Mouse (Mus musculus) forebrain, postnatal 0 days (tissue): ENCODE measurements around the gene 3110040M04Rik. TPM values are rescaled to one million over a fixed set of nuclear protein-coding genes. Genes with fewer than 3 reads are reported as not detected.
"Not testable (repeated sequence)": the region's sequence is repeated elsewhere in the genome, so short reads cannot be mapped to it uniquely, and the experiment has no call there.

Experiments
- ATAC-seq: fragments of 200-750 bp; cut with Nextera tagmentation; 2 replicates; pipeline ENCODE4 v1.8.0; 2017; ENCODE audit warnings: mild to moderate bottlenecking, moderate library complexity
- DNase-seq: peaks from one replicate; pipeline ENCODE4 v3.0.0-alpha.2; 2015
- H3K27ac ChIP-seq: fragments of 300-500 bp; sonication (generic); 2 replicates; pipeline ENCODE4 v1.5.1; 2014; ENCODE audit warnings: low read depth, mild to moderate bottlenecking, antibody characterized with exemption, low read length, moderate library complexity, mixed read lengths
- H3K27me3 ChIP-seq: fragments of 300-500 bp; sonication (generic); 2 replicates; pipeline ENCODE4 v1.6.1; 2014; ENCODE audit warnings: mild to moderate bottlenecking, low read length, mixed read lengths; ENCODE audit not compliant: insufficient read depth
- H3K36me3 ChIP-seq: fragments of 300-500 bp; sonication (generic); 2 replicates; pipeline ENCODE4 v1.6.1; 2014; ENCODE audit warnings: mild to moderate bottlenecking, moderate library complexity; ENCODE audit not compliant: insufficient read depth
- H3K4me1 ChIP-seq: fragments of 300-500 bp; sonication (generic); 2 replicates; pipeline ENCODE4 v1.6.1; 2014; ENCODE audit warnings: antibody characterized with exemption; ENCODE audit not compliant: insufficient read depth
- H3K4me2 ChIP-seq: fragments of 300-500 bp; sonication (generic); 2 replicates; pipeline ENCODE4 v1.6.1; 2014; ENCODE audit warnings: low read depth, mild to moderate bottlenecking, moderate library complexity
- H3K4me3 ChIP-seq: fragments of 300-500 bp; sonication (generic); 2 replicates; pipeline ENCODE4 v1.5.1; 2014; ENCODE audit warnings: low read depth, low read length, mixed read lengths
- H3K9ac ChIP-seq: fragments of 300-500 bp; sonication (generic); 2 replicates; pipeline ENCODE4 v1.6.1; 2014; ENCODE audit warnings: mild to moderate bottlenecking
- H3K9me3 ChIP-seq: fragments of 300-500 bp; sonication (generic); 2 replicates; pipeline ENCODE4 v1.6.1; 2016; ENCODE audit warnings: low read length
- CTCF ChIP-seq: sonication (generic); IDR thresholded peaks from 2 replicates; pipeline ENCODE4 v1.5.1; 2016; ENCODE audit warnings: antibody characterized with exemption, control low read depth, low read depth
- WGBS: fragments of 180-500 bp; shearing (Covaris S2); extraction: QIAGEN DNeasy Blood & Tissue Kit; methylation state at CpG from one replicate; pipeline ENCODE4 v1.1.7; 2014; 5-methylcytosine and 5-hydroxymethylcytosine counted together
- polyA plus RNA-seq: library from polyadenylated mRNA; unstranded; fragments of >200 nt; fragmentation: Nextera tagmentation; extraction: Ambion mirVana; gene quantifications from 2 replicates; pipeline ENCODE4 v1.2.1, GENCODE M21; 2015
- total RNA-seq: library from RNA; depleted of rRNA; stranded (reverse); fragments of >200 nt; gene quantifications from 2 replicates; pipeline ENCODE4 v1.2.3, GENCODE M21; 2014

The 3110040M04Rik gene
- total and polyA plus RNA-seq, 2 experiments from 2014 or later: not detected

DNA sequence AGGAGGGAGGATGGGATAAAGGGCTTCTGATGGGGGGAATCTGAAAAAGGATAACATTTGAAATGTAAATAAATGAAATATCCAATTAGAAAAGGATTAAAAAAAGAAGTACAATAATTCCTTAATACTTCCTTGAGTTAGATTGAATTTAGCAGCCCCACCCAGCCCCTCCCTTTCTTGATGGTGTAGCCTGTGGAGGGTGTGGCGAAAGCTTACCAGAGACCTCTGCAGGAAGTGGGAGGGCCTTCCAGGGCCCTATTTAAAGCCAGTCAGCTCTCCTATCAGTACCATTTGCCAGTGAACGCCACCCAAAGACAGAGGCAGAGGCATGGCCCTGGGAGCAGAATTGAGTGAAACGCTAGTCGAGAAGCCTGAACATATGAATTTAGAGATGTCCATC lies 5.8 kb upstream of the 3110040M04Rik start, which contains the start of gene Gm47995:
Gene Gm47995, plus strand, starts transcription at position 329 of the 400 bp plus-strand sequence.
- not testable (repeated sequence) for ATAC-seq, DNase-seq, H3K36me3 ChIP-seq, H3K4me1 ChIP-seq, H3K27me3 ChIP-seq, H3K4me3 ChIP-seq, H3K27ac ChIP-seq, H3K4me2 ChIP-seq, H3K9me3 ChIP-seq, H3K9ac ChIP-seq
- WGBS: 65% methylated on average over 2 of the region's 4 CpGs

DNA sequence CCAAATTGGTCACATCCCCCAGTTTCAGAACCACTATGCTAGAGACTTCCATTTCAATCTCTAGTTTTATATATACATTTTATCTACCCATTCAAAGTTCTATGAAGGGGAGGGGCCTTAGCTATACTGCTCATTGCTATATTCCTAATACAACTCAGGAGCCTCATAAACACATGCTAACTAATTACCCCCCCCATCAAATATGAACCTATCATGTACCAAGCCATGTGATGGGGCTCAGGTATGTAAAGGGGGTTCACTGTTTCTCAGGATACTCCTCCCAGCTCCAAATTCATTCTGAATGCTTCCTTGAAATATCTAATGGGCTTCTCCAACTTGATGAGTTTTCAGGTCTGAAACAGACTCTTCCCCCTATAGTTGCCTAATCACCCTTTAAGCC lies 3.3 kb upstream of the 3110040M04Rik start:
- not testable (repeated sequence) for H3K4me3 ChIP-seq, H3K4me1 ChIP-seq, ATAC-seq, H3K36me3 ChIP-seq, H3K4me2 ChIP-seq, H3K27me3 ChIP-seq, H3K27ac ChIP-seq, H3K9ac ChIP-seq, DNase-seq, H3K9me3 ChIP-seq

DNA sequence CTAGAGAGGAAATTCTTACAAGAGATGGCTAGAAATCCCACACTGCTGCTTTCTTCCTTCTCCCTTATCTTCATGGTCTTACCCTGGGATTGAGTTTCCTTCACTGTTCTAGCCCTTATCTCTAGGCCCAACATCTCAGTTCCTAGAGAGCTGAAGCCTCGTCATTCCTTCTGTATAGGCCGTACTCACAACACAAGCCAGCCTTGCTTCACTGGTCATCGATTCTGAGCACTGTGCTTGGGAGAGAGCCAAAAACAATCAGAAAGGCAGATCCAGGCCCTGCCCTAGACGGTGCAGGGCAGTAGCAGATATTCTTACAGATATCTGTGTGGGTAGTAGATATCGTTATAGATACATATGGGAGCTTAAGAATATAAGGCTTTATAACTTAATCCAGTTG lies 1.1 kb upstream of the 3110040M04Rik start:
- WGBS: 60% methylated on average over 3 of the region's 5 CpGs
- not testable (repeated sequence) for ATAC-seq, H3K9me3 ChIP-seq

DNA sequence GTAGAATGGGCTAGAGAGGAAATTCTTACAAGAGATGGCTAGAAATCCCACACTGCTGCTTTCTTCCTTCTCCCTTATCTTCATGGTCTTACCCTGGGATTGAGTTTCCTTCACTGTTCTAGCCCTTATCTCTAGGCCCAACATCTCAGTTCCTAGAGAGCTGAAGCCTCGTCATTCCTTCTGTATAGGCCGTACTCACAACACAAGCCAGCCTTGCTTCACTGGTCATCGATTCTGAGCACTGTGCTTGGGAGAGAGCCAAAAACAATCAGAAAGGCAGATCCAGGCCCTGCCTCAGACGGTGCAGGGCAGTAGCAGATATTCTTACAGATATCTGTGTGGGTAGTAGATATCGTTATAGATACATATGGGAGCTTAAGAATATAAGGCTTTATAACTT lies 4.6 kb downstream of the 3110040M04Rik start:
- not testable (repeated sequence) for H3K4me1 ChIP-seq, H3K9ac ChIP-seq, H3K4me2 ChIP-seq, H3K27ac ChIP-seq, H3K27me3 ChIP-seq, DNase-seq, H3K9me3 ChIP-seq, ATAC-seq, H3K4me3 ChIP-seq, H3K36me3 ChIP-seq
- WGBS: 55% methylated on average over 3 of the region's 5 CpGs

More for the DNA sequence above, 1.1 kb upstream of the 3110040M04Rik start:
- H3K9ac ChIP-seq, DNase-seq, H3K4me2 ChIP-seq, H3K27ac ChIP-seq, H3K27me3 ChIP-seq, H3K4me3 ChIP-seq, H3K4me1 ChIP-seq, H3K36me3 ChIP-seq: not testable (repeated sequence)

DNA sequence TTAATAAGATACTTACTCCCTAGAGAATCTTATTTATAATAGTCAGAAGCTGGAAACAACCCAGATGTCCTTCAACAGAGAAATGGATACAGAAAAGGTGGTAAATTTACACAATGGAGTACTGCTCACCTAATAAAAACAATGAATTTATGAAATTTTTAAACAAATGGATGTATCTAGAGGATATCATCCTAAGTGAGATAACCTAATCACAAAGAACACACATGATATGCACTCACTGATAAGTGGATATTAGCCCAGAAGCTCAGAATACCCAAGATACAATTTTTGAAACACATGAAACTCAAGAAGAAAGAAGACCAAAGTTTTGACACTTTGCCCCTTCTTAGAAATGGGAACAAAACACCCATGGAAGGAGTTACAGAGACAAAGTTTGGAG lies 5.0 kb downstream of the 3110040M04Rik start:
- H3K27me3 ChIP-seq, H3K27ac ChIP-seq, H3K4me1 ChIP-seq, H3K9ac ChIP-seq, H3K4me2 ChIP-seq, ATAC-seq, DNase-seq, H3K36me3 ChIP-seq, H3K4me3 ChIP-seq, H3K9me3 ChIP-seq: not testable (repeated sequence)

DNA sequence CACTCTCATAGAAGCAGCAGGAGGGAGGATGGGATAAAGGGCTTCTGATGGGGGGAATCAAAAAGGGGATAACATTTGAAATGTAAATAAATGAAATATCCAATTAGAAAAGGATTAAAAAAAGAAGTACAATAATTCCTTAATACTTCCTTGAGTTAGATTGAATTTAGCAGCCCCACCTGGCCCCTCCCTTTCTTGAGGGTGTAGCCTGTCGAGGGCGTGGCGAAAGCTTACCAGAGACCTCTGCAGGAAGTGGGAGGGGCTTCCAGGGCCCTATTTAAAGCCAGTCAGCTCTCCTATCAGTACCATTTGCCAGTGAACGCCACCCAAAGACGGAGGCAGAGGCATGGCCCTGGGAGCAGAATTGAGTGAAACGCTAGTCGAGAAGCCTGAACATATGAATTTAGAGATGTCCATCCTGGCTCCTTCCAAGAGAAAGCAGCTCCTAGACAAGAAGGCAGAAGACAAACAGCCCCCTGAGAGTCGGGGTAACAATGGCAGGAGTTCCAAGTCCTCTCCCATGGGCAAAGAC lies 6.0 kb downstream of the 3110040M04Rik start, which contains the start of gene Gm47996:
Gene Gm47996, plus strand, starts transcription at position 308 of the 532 bp plus-strand sequence.
- not testable (repeated sequence) for H3K4me3 ChIP-seq, ATAC-seq, H3K4me1 ChIP-seq, H3K4me2 ChIP-seq, H3K27ac ChIP-seq, DNase-seq, H3K36me3 ChIP-seq, H3K9me3 ChIP-seq, H3K9ac ChIP-seq, H3K27me3 ChIP-seq
- WGBS: 91% methylated on average over 4 of the region's 8 CpGs

DNA sequence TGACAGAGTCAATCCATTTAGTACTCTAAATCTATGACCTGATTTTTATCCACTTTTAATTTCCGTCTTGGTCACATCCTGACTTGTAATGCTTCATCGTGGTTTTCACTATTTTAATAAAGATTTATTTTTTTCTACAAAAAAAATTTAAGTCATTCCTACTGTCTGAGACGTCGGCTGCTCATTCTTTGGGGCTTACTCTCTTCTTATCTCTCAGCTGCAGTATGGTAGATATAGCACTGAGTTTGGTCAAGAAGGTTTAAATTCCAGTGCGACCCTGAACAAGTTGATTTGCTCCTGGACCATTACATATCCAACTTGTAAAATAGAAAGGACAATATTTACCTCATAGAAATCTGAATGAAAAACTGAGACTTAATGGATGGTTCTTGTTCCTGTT lies 7.7 kb downstream of the 3110040M04Rik start:
- H3K9me3 ChIP-seq, H3K4me1 ChIP-seq, ATAC-seq, DNase-seq, H3K4me2 ChIP-seq, H3K4me3 ChIP-seq, H3K36me3 ChIP-seq, H3K9ac ChIP-seq, H3K27ac ChIP-seq, H3K27me3 ChIP-seq: not testable (repeated sequence)
- WGBS: 94% methylated on average over 5 of the region's 5 CpGs

DNA sequence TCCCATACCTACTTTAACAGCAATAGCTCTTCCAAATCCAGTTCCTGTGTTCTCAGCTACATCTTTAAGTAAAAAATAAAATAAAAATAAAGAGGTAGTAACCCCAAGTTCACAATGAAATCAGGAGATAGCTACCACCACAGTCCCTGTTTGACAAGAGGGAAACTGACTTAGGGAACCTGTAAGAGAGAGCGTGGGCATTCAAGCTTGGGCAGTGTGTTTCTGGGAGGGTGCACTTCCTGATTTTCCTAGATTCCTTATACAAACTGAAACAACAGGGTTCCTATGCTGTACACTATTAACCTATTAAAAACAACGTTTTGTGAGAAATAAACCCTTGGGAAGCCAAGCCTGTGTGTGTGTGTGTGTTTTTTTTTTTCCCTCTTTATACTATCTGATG lies 10.9 kb downstream of the 3110040M04Rik start:
- Histone ChIP-seq H3K4me2 (no peak overlapping the region), H3K36me3 (no peaks in the 10 kb centered on the region), H3K4me1 (no peaks in the 10 kb centered on the region), H3K9me3 (no peaks in the 10 kb centered on the region), H3K27ac (no peak overlapping the region), H3K9ac (no peak overlapping the region), H3K27me3 (no peaks in the 10 kb centered on the region), H3K4me3 (no peak overlapping the region)
- no peak for ATAC-seq
- WGBS: 71% methylated on average over 2 of the region's 2 CpGs
- no peak for TF ChIP-seq CTCF
- no peak for DNase-seq
